ENCODE assay signal across 22 mouse cellular contexts in genomic region chr4:117810933-117811332, GRCm38 (mm10). TPM values are rescaled to one million over a fixed set of nuclear protein-coding genes. Genes with fewer than 3 reads are reported as not detected.
DNase-seq lines count a peak whose midpoint lies in the region; ATAC-seq and TF ChIP-seq lines count a peak whose summit lies in the region.
"Had no signal": no experiment of that assay in that cellular context is flagged by ENCODE, and none has a peak within 500 bp of the region (broad histone marks: within the 10 kb centered on the region; RNA-seq: fewer than 3 reads in every experiment).

No protein-coding gene starts in this region.

- ATAC-seq in hindbrain, embryonic 14.5 days (ENCODE audit: low FRiP score), result no peak
- ATAC-seq in hindbrain, embryonic 11.5 days (ENCODE audit: low FRiP score), result no peak
- no peak for ATAC-seq in liver, postnatal 0 days

- no peak for TF ChIP-seq POLR2A in MEL (IDR thresholded peaks at IDR 0.05; ENCODE audit: control insufficient read depth in 1 of 2, insufficient read depth in 1 of 2, low read depth in 1 of 2, low read length in 2 of 2, poor library complexity in 1 of 2)

- no peaks in the 10 kb centered on the region for H3K79me2 ChIP-seq in MEL (ENCODE audit: control insufficient read depth, insufficient read depth, low read length, poor library complexity)

- peak; percentile 50 for TF ChIP-seq CTCF in liver, postnatal 0 days (IDR thresholded peaks at IDR 0.05; ENCODE audit: low read depth)
- peak in 2 of 3 experiments; percentile 32 to 62; a peak in 4 of 6 replicates for TF ChIP-seq CTCF in MEL (IDR thresholded peaks at IDR 0.05 in 2 of 3, conservative IDR thresholded peaks at IDR 0.05 in 1 of 3; ENCODE audit: control insufficient read depth in 1 of 3, insufficient read depth in 1 of 3, low read depth in 2 of 3, low read length in 3 of 3, poor library complexity in 1 of 3, severe bottlenecking in 1 of 3)

- 60% methylated on average over 2 of the region's 2 CpGs for WGBS in hindbrain, embryonic 14.5 days
- 65% methylated on average over 2 of the region's 2 CpGs for WGBS in hindbrain, embryonic 11.5 days
- WGBS in liver, postnatal 0 days (ENCODE audit: insufficient replicate concordance), result 42% methylated on average over 2 of the region's 2 CpGs
- WGBS in embryonic facial prominence, embryonic 10.5 days, result 64% methylated on average over 2 of the region's 2 CpGs

- no peak overlapping the region for H3K9ac ChIP-seq in hindbrain, embryonic 14.5 days
- H3K9ac ChIP-seq in hindbrain, embryonic 11.5 days (ENCODE audit: low read depth, low read length), result no peak overlapping the region
- no peak overlapping the region for H3K9ac ChIP-seq in liver, postnatal 0 days (replicated peaks)
- no peak overlapping the region for H3K9ac ChIP-seq in MEL (ENCODE audit: control insufficient read depth, low read depth, low read length, poor library complexity, severe bottlenecking)
- H3K9ac ChIP-seq: embryonic facial prominence, embryonic 12.5 days; liver, embryonic 15.5 days; midbrain, embryonic 12.5 days; stomach, embryonic 15.5 days had no signal

- TF ChIP-seq EP300 in liver, postnatal 0 days (IDR thresholded peaks at IDR 0.05; ENCODE audit: low read depth), result no peak
- TF ChIP-seq EP300 in MEL (IDR thresholded peaks at IDR 0.05; ENCODE audit: low read depth in 1 of 2, low read length in 2 of 2), result no peak

- H3K4me2 ChIP-seq in hindbrain, embryonic 14.5 days (replicated peaks), result no peak overlapping the region
- H3K4me2 ChIP-seq in hindbrain, embryonic 11.5 days (replicated peaks; ENCODE audit: low read depth, low read length), result no peak overlapping the region
- no peak overlapping the region for H3K4me2 ChIP-seq in liver, postnatal 0 days (ENCODE audit: low read depth, low read length)
- H3K4me2 ChIP-seq: embryonic facial prominence, embryonic 12.5 days; liver, embryonic 15.5 days; midbrain, embryonic 12.5 days; stomach, embryonic 15.5 days had no signal

- peak; percentile 72 for TF ChIP-seq RAD21 in MEL (IDR thresholded peaks at IDR 0.05; ENCODE audit: low read depth, low read length)

- H3K27me3 ChIP-seq in hindbrain, embryonic 14.5 days (ENCODE audit: control insufficient read depth, insufficient read depth, low read length), result no peaks in the 10 kb centered on the region
- H3K27me3 ChIP-seq in hindbrain, embryonic 11.5 days (ENCODE audit: control insufficient read depth, insufficient read depth, low read length), result no peaks in the 10 kb centered on the region
- no peaks in the 10 kb centered on the region for H3K27me3 ChIP-seq in liver, postnatal 0 days (ENCODE audit: insufficient read depth, low read length)
- peaks cover 0 to 1% of the 10 kb centered on the region in 2 experiments; a peak in 3 of 4 replicates for H3K27me3 ChIP-seq in MEL (ENCODE audit: control insufficient read depth in 1 of 2, insufficient read depth in 2 of 2, low read length in 2 of 2)
- no peaks in the 10 kb centered on the region for H3K27me3 ChIP-seq in embryonic facial prominence, embryonic 10.5 days (replicated peaks; ENCODE audit: low read depth, poor library complexity, severe bottlenecking)
- H3K27me3 ChIP-seq: embryonic facial prominence, embryonic 12.5 days; midbrain, embryonic 12.5 days; stomach, embryonic 15.5 days had no signal

- no peak overlapping the region for H3K4me3 ChIP-seq in hindbrain, embryonic 14.5 days (replicated peaks; ENCODE audit: low read length)
- no peak overlapping the region for H3K4me3 ChIP-seq in hindbrain, embryonic 11.5 days (ENCODE audit: low read depth, low read length)
- no peak overlapping the region for H3K4me3 ChIP-seq in liver, postnatal 0 days (ENCODE audit: low read depth, low read length)
- no peak overlapping the region for H3K4me3 ChIP-seq in MEL (ENCODE audit: control insufficient read depth in 1 of 2, insufficient read depth in 1 of 2, low read depth in 2 of 2, low read length in 2 of 2)
- H3K4me3 ChIP-seq in embryonic facial prominence, embryonic 10.5 days, result no peak overlapping the region
- H3K4me3 ChIP-seq: embryonic facial prominence, embryonic 12.5 days; heart, embryonic 10.5 days; liver, embryonic 15.5 days; midbrain, embryonic 12.5 days; stomach, embryonic 15.5 days had no signal

- peak; percentile 40 for DNase-seq in hindbrain, embryonic 14.5 days (ENCODE audit: low spot score)
- DNase-seq in hindbrain, embryonic 11.5 days (ENCODE audit: low spot score), result no peak
- DNase-seq in liver, postnatal 0 days, result no peak
- DNase-seq in liver, result no peak
- DNase-seq in MEL (ENCODE audit: low read depth, low spot score), result peak; percentile 39
- peak; percentile 56 for DNase-seq in retina, postnatal 1 day
- no peak for DNase-seq in embryonic facial prominence, embryonic 10.5 days (ENCODE audit: low spot score)
- DNase-seq: adrenal gland, postnatal 14 days; cerebellum, adult 8-10 months; gastrocnemius, postnatal 25 days; layer of hippocampus, postnatal 36 days had no signal

- no peaks in the 10 kb centered on the region for H3K4me1 ChIP-seq in hindbrain, embryonic 14.5 days (replicated peaks; ENCODE audit: control insufficient read depth, insufficient read depth, low read length)
- no peaks in the 10 kb centered on the region for H3K4me1 ChIP-seq in hindbrain, embryonic 11.5 days (replicated peaks; ENCODE audit: control insufficient read depth, insufficient read depth, low read length)
- H3K4me1 ChIP-seq in liver, postnatal 0 days (ENCODE audit: insufficient read depth), result peaks cover 10% of the 10 kb centered on the region; the same call in 1 of the 2 replicates
- peaks cover 5 to 17% of the 10 kb centered on the region in 2 experiments for H3K4me1 ChIP-seq in MEL (ENCODE audit: control insufficient read depth in 1 of 2, insufficient read depth in 2 of 2, low read length in 2 of 2)
- H3K4me1 ChIP-seq in embryonic facial prominence, embryonic 10.5 days, result 0 out of 2 replicates have a peak, but pooled peaks cover 4% of the 10 kb centered on the region
- H3K4me1 ChIP-seq: embryonic facial prominence, embryonic 12.5 days; midbrain, embryonic 12.5 days had no signal

- H3K27ac ChIP-seq in hindbrain, embryonic 14.5 days, result no peak overlapping the region
- no peak overlapping the region for H3K27ac ChIP-seq in hindbrain, embryonic 11.5 days (ENCODE audit: low read depth, low read length)
- H3K27ac ChIP-seq in liver, postnatal 0 days (ENCODE audit: low read depth), result no peak overlapping the region
- H3K27ac ChIP-seq in MEL (ENCODE audit: control insufficient read depth, low read depth, low read length), result no peak overlapping the region
- no peak overlapping the region for H3K27ac ChIP-seq in embryonic facial prominence, embryonic 10.5 days (replicated peaks)
- H3K27ac ChIP-seq: embryonic facial prominence, embryonic 12.5 days; heart, embryonic 10.5 days; liver, embryonic 15.5 days; macrophage; midbrain, embryonic 12.5 days; stomach, embryonic 15.5 days had no signal

- no peaks in the 10 kb centered on the region for H3K9me3 ChIP-seq in hindbrain, embryonic 14.5 days (ENCODE audit: control insufficient read depth, low read length)
- H3K9me3 ChIP-seq in hindbrain, embryonic 11.5 days (ENCODE audit: control insufficient read depth, low read length), result no peaks in the 10 kb centered on the region
- no peaks in the 10 kb centered on the region for H3K9me3 ChIP-seq in liver, postnatal 0 days (ENCODE audit: low read length)
- no peaks in the 10 kb centered on the region for H3K9me3 ChIP-seq in MEL (replicated peaks; ENCODE audit: insufficient read depth, low read length)
- H3K9me3 ChIP-seq in embryonic facial prominence, embryonic 10.5 days, result no peaks in the 10 kb centered on the region
- H3K9me3 ChIP-seq: embryonic facial prominence, embryonic 12.5 days; heart, embryonic 10.5 days; liver, embryonic 15.5 days; midbrain, embryonic 12.5 days; stomach, embryonic 15.5 days had no signal

- no peaks in the 10 kb centered on the region for H3K36me3 ChIP-seq in hindbrain, embryonic 14.5 days (replicated peaks; ENCODE audit: control insufficient read depth, insufficient read depth)
- no peaks in the 10 kb centered on the region for H3K36me3 ChIP-seq in hindbrain, embryonic 11.5 days (ENCODE audit: control insufficient read depth, insufficient read depth, low read length)
- no peaks in the 10 kb centered on the region for H3K36me3 ChIP-seq in liver, postnatal 0 days (replicated peaks; ENCODE audit: insufficient read depth, low read length)
- H3K36me3 ChIP-seq in MEL (ENCODE audit: control insufficient read depth in 1 of 2, insufficient read depth in 2 of 2, low read length in 2 of 2), result peaks cover 0 to 15% of the 10 kb centered on the region in 2 experiments; a peak in 2 of 4 replicates
- H3K36me3 ChIP-seq in embryonic facial prominence, embryonic 10.5 days (replicated peaks), result no peaks in the 10 kb centered on the region
- H3K36me3 ChIP-seq: embryonic facial prominence, embryonic 12.5 days; heart, embryonic 10.5 days; liver, embryonic 15.5 days; midbrain, embryonic 12.5 days; stomach, embryonic 15.5 days had no signal

TF ChIP-seq in MEL, 35 proteins besides CTCF, POLR2A, EP300 and RAD21:
- no peak for TF ChIP-seq HCFC1 (IDR thresholded peaks at IDR 0.05; ENCODE audit: low read depth, low read length)
- peak; percentile 42 for TF ChIP-seq ZC3H11A (IDR thresholded peaks at IDR 0.05; ENCODE audit: low read depth, low read length)
- peak; percentile 63 for TF ChIP-seq SMC3 (IDR thresholded peaks at IDR 0.05; ENCODE audit: low read depth, low read length)
- no peak for TF ChIP-seq MYB (IDR thresholded peaks at IDR 0.05; ENCODE audit: low read depth, low read length)
- TF ChIP-seq KAT2A (conservative IDR thresholded peaks at IDR 0.05; ENCODE audit: low read depth, low read length), result no peak

RNA-seq across cellular contexts. Expression of gene Slc6a9, which starts 23.4 kb away (rescaled TPM):
- polyA plus RNA-seq in hindbrain, embryonic 14.5 days (2014; fragmentation: Nextera tagmentation; extraction: Ambion mirVana), result 33.7 and 37.1 TPM in 2 replicates
- polyA plus RNA-seq in hindbrain, embryonic 11.5 days (2014; fragmentation: Nextera tagmentation; extraction: Ambion mirVana), result 6.2 and 7.1 TPM in 2 replicates
- 16.0 and 19.5 TPM in 2 replicates for polyA plus RNA-seq in liver, postnatal 0 days (2015; fragmentation: Nextera tagmentation; extraction: Ambion mirVana)
- total RNA-seq in MEL (2012; rRNA removed), result 3.2 and 8.3 TPM in 2 replicates
- polyA plus RNA-seq in MEL (2012; ENCODE audit: insufficient read depth in 1 of 2, insufficient read length in 2 of 2, low read depth in 1 of 2, low replicate concordance in 2 of 2, missing spikeins in 1 of 2), result 10 to 100 TPM in 1 of 2 experiments, not detected in 1; 21.2 TPM
- polyA plus RNA-seq in embryonic facial prominence, embryonic 10.5 days (2016; fragmentation: Nextera tagmentation; extraction: Ambion mirVana), result 8.2 and 10.2 TPM in 2 replicates
- polyA plus RNA-seq: macrophage had no signal

RNA-seq across cellular contexts. Expression of gene Klf17, which starts 45.5 kb away (rescaled TPM):
- not detected in 2 replicates for polyA plus RNA-seq in hindbrain, embryonic 14.5 days (2014; fragmentation: Nextera tagmentation; extraction: Ambion mirVana)
- not detected in 2 replicates for polyA plus RNA-seq in hindbrain, embryonic 11.5 days (2014; fragmentation: Nextera tagmentation; extraction: Ambion mirVana)
- polyA plus RNA-seq in liver, postnatal 0 days (2015; fragmentation: Nextera tagmentation; extraction: Ambion mirVana), result not detected in 2 replicates
- total RNA-seq in MEL (2012; rRNA removed), result not detected in 2 replicates
- polyA plus RNA-seq in MEL (2012; ENCODE audit: insufficient read depth in 1 of 2, insufficient read length in 2 of 2, low read depth in 1 of 2, low replicate concordance in 2 of 2, missing spikeins in 1 of 2), result not detected
- polyA plus RNA-seq in embryonic facial prominence, embryonic 10.5 days (2016; fragmentation: Nextera tagmentation; extraction: Ambion mirVana), result not detected in 2 replicates
- total RNA-seq: adrenal gland, postnatal 14 days; common myeloid progenitor, adult 5-6 weeks; gastrocnemius, postnatal 25 days; heart, postnatal 25 days; layer of hippocampus, postnatal 36 days had no signal
- polyA plus RNA-seq: embryonic facial prominence, embryonic 12.5 days; kidney, embryonic 14.5 days; limb, embryonic 11.5 days; liver, embryonic 15.5 days; macrophage; midbrain, embryonic 12.5 days; spleen, adult 2 months had no signal

Comparison
In these comparisons a context has a peak if more than half of its experiments do, and no peak if none do; other contexts are left out.
1. DNase-seq: peak in hindbrain, embryonic 14.5 days (single experiment), MEL (single experiment) and retina, postnatal 1 day (single experiment); none in hindbrain, embryonic 11.5 days (single experiment), liver, postnatal 0 days (single experiment), liver (single experiment) and embryonic facial prominence, embryonic 10.5 days (single experiment).